Mouse (Mus musculus): ENCODE data around the gene Gabra6. TPM values are rescaled to one million over a fixed set of nuclear protein-coding genes. Genes with fewer than 3 reads are reported as not detected.

Gene Gabra6
- total RNA-seq (2015) (not detected in 2 replicates), total RNA-seq (2017) (not detected in 2 replicates)

- ATAC-seq (replicated peaks; ENCODE audit: poor library complexity), result no peak
Observed at GRCm38 (mm10) chr11:42320882-42321281, at the start of gene Gabra6. Gabra6 (minus strand) TSS chr11:42321072.

- no peak for ATAC-seq (replicated peaks; ENCODE audit: poor library complexity)
Observed at GRCm38 (mm10) chr11:42365544-42365943, 44.7 kb upstream of the Gabra6 start.

- no peak for ATAC-seq (replicated peaks; ENCODE audit: poor library complexity)
Observed at GRCm38 (mm10) chr11:42332121-42332520, 11.2 kb upstream of the Gabra6 start.

- no peak for ATAC-seq (replicated peaks; ENCODE audit: poor library complexity)
Observed at GRCm38 (mm10) chr11:42326262-42326661, 5.4 kb upstream of the Gabra6 start.

GRCm38 (mm10) chr11:42321560-42321959 is 688 bp upstream of the Gabra6 start:
- ATAC-seq (replicated peaks; ENCODE audit: poor library complexity), result no peak

GRCm38 (mm10) chr11:42319521-42319920 is 1.4 kb downstream of the Gabra6 start:
- no peak for ATAC-seq (replicated peaks; ENCODE audit: poor library complexity)

- no peak for ATAC-seq (replicated peaks; ENCODE audit: poor library complexity)
Observed at GRCm38 (mm10) chr11:42319101-42319500, 1.8 kb downstream of the Gabra6 start.

- no peak for ATAC-seq (replicated peaks; ENCODE audit: poor library complexity)
Observed at GRCm38 (mm10) chr11:42317985-42318384, 2.9 kb downstream of the Gabra6 start.

GRCm38 (mm10) chr11:42314850-42315249 is 6.0 kb downstream of the Gabra6 start:
- ATAC-seq (replicated peaks; ENCODE audit: poor library complexity), result no peak

GRCm38 (mm10) chr11:42310892-42311291 is 10.0 kb downstream of the Gabra6 start:
- ATAC-seq (replicated peaks; ENCODE audit: poor library complexity), result no peak

- no peak for ATAC-seq (replicated peaks; ENCODE audit: poor library complexity)
Observed at GRCm38 (mm10) chr11:42309086-42309485, 11.8 kb downstream of the Gabra6 start.

GRCm38 (mm10) chr11:42306095-42306494 is 14.8 kb downstream of the Gabra6 start:
- ATAC-seq (replicated peaks; ENCODE audit: poor library complexity), result no peak

- no peak for ATAC-seq (replicated peaks; ENCODE audit: poor library complexity)
Observed at GRCm38 (mm10) chr11:42258978-42259377, 61.9 kb downstream of the Gabra6 start.

Other genes with a start within 250 kb of the Gabra6 start
- not detected in 2 replicates for gene Gabra1, start 138.1 kb downstream of the Gabra6 start, total RNA-seq (2015)
- not detected in 2 replicates for gene Gabra1, start 138.1 kb downstream of the Gabra6 start, total RNA-seq (2017)
- gene Gabrb2, start 98.7 kb upstream of the Gabra6 start, total RNA-seq (2015), result not detected in 2 replicates
- gene Gabrb2, start 98.7 kb upstream of the Gabra6 start, total RNA-seq (2017), result not detected in 2 replicates